Mouse (Mus musculus) small intestine, adult 2 months (tissue): ENCODE measurements around the gene Psen2. TPM values are rescaled to one million over a fixed set of nuclear protein-coding genes. Genes with fewer than 3 reads are reported as not detected.

ENCODE experiments used
- H3K27ac ChIP-seq: fragments of 200-500 bp; 2 replicates; pipeline ENCODE4 v1.5.1; 2012; ENCODE audit warnings: low read depth, low read length, control low read depth, inconsistent platforms; ENCODE audit not compliant: insufficient read depth
- H3K27me3 ChIP-seq: fragments of 200-500 bp; 2 replicates; pipeline ENCODE4 v1.6.1; 2012; ENCODE audit warnings: mild to moderate bottlenecking, moderate library complexity, low read length, inconsistent platforms; ENCODE audit not compliant: control insufficient read depth, insufficient read depth
- H3K36me3 ChIP-seq: fragments of 200-500 bp; 2 replicates; pipeline ENCODE4 v1.6.1; 2012; ENCODE audit warnings: mild to moderate bottlenecking, low read length, control low read depth, inconsistent platforms; ENCODE audit not compliant: control insufficient read depth, insufficient read depth
- H3K4me1 ChIP-seq: fragments of 200-500 bp; 2 replicates; pipeline ENCODE4 v1.6.1; 2012; ENCODE audit warnings: low read length, inconsistent platforms, mixed read lengths; ENCODE audit not compliant: control insufficient read depth, insufficient read depth, insufficient read length
- H3K4me3 ChIP-seq: fragments of 200-500 bp; 2 replicates; pipeline ENCODE4 v1.5.1; 2012; ENCODE audit warnings: low read depth, mild to moderate bottlenecking, control low read depth, inconsistent platforms, low read length, moderate library complexity
- CTCF ChIP-seq: fragments of 200-500 bp; IDR thresholded peaks from 2 replicates; pipeline ENCODE4 v1.5.1; 2012; ENCODE audit warnings: low read depth, mild to moderate bottlenecking, control low read depth, inconsistent platforms, low read length, moderate library complexity, mixed read lengths; ENCODE audit not compliant: insufficient replicate concordance, insufficient read length; ENCODE audit errors: extremely low read depth
- POLR2A ChIP-seq: fragments of 200-500 bp; IDR thresholded peaks from 2 replicates; pipeline ENCODE4 v1.6.1; 2012; ENCODE audit warnings: low read depth, mild to moderate bottlenecking, control low read depth, inconsistent platforms, low read length, moderate library complexity
- WGBS: fragments of 180-500 bp; shearing (Covaris S2); methylation state at CpG from one replicate; pipeline ENCODE4 v1.1.7; 2018; 5-methylcytosine and 5-hydroxymethylcytosine counted together
- polyA plus RNA-seq: library from polyadenylated mRNA; depleted of rRNA; stranded (reverse); fragments of >200 nt; gene quantifications from 2 replicates; pipeline ENCODE4 v1.2.3, GENCODE M21; 2012

The Psen2 gene
- polyA plus RNA-seq, 1 experiment, result 24.7 TPM

GRCm38 (mm10) chr1:180302253-180303120 is 39.2 kb upstream of the Psen2 start:
- Histone ChIP-seq H3K4me1 (peaks cover 15% of the 10 kb centered on the region; the same call in 1 of the 2 replicates), H3K36me3 (no peaks in the 10 kb centered on the region), H3K27ac (peak overlapping the region; percentile 80), H3K27me3 (no peaks in the 10 kb centered on the region), H3K4me3 (no peak overlapping the region)
- WGBS, result 36% methylated on average over 12 of the region's 12 CpGs
- TF ChIP-seq CTCF, result no peak
- no peak for TF ChIP-seq POLR2A

- H3K4me1 ChIP-seq, result peaks cover 15% of the 10 kb centered on the region; the same call in 1 of the 2 replicates
- H3K27ac ChIP-seq, result no peak overlapping the region
- 47% methylated on average over 4 of the region's 4 CpGs for WGBS
- H3K36me3 ChIP-seq, result no peaks in the 10 kb centered on the region
- no peaks in the 10 kb centered on the region for H3K27me3 ChIP-seq
- no peak for TF ChIP-seq POLR2A
- no peak for TF ChIP-seq CTCF
- H3K4me3 ChIP-seq, result no peak overlapping the region
Observed at GRCm38 (mm10) chr1:180300997-180301396, 37.8 kb upstream of the Psen2 start.

- H3K4me3 ChIP-seq, result no peak overlapping the region
- H3K4me1 ChIP-seq, result peaks cover 15% of the 10 kb centered on the region; the same call in 1 of the 2 replicates
- no peak overlapping the region for H3K27ac ChIP-seq
- WGBS, result 92% methylated on average over 4 of the region's 4 CpGs
- no peaks in the 10 kb centered on the region for H3K27me3 ChIP-seq
- no peaks in the 10 kb centered on the region for H3K36me3 ChIP-seq
- no peak for TF ChIP-seq POLR2A
Observed at GRCm38 (mm10) chr1:180300292-180300691, 37.1 kb upstream of the Psen2 start.

- WGBS, result 59% methylated on average over 4 of the region's 4 CpGs
- H3K27me3 ChIP-seq, result no peaks in the 10 kb centered on the region
- no peaks in the 10 kb centered on the region for H3K36me3 ChIP-seq
- H3K27ac ChIP-seq, result no peak overlapping the region
- peaks cover 15% of the 10 kb centered on the region; the same call in 1 of the 2 replicates for H3K4me1 ChIP-seq
- H3K4me3 ChIP-seq, result no peak overlapping the region
- no peak for TF ChIP-seq POLR2A
- no peak for TF ChIP-seq CTCF
Observed at GRCm38 (mm10) chr1:180299697-180300096, 36.5 kb upstream of the Psen2 start.

GRCm38 (mm10) chr1:180296088-180296487 is 32.9 kb upstream of the Psen2 start:
- Histone ChIP-seq H3K27ac (no peak overlapping the region), H3K27me3 (no peaks in the 10 kb centered on the region), H3K4me1 (peaks cover 6% of the 10 kb centered on the region; the same call in 1 of the 2 replicates), H3K36me3 (no peaks in the 10 kb centered on the region), H3K4me3 (no peak overlapping the region)
- no peak for TF ChIP-seq POLR2A
- TF ChIP-seq CTCF, result no peak
- WGBS, result 79% methylated on average over 9 of the region's 9 CpGs

GRCm38 (mm10) chr1:180290358-180290757 is 27.1 kb upstream of the Psen2 start:
- Histone ChIP-seq H3K36me3 (no peaks in the 10 kb centered on the region), H3K4me1 (peaks cover 6% of the 10 kb centered on the region; the same call in 1 of the 2 replicates), H3K4me3 (no peak overlapping the region), H3K27me3 (no peaks in the 10 kb centered on the region), H3K27ac (no peak overlapping the region)
- WGBS, result 84% methylated on average over 4 of the region's 4 CpGs
- TF ChIP-seq POLR2A, result no peak
- no peak for TF ChIP-seq CTCF

GRCm38 (mm10) chr1:180289788-180290187 is 26.6 kb upstream of the Psen2 start:
- TF ChIP-seq CTCF (no peak), POLR2A (no peak)
- no peaks in the 10 kb centered on the region for H3K27me3 ChIP-seq
- 69% methylated on average over 5 of the region's 5 CpGs for WGBS
- H3K4me1 ChIP-seq, result peaks cover 6% of the 10 kb centered on the region; the same call in 1 of the 2 replicates
- H3K36me3 ChIP-seq, result no peaks in the 10 kb centered on the region
- no peak overlapping the region for H3K4me3 ChIP-seq
- no peak overlapping the region for H3K27ac ChIP-seq
